Mouse (Mus musculus) embryonic facial prominence, embryonic 10.5 days (tissue): Measurements from ENCODE around the gene 4931406P16Rik. TPM values are rescaled to one million over a fixed set of nuclear protein-coding genes. Genes with fewer than 3 reads are reported as not detected.

Source experiments
- DNase-seq: peaks from one replicate; pipeline ENCODE4 v3.0.0-alpha.2; 2017; ENCODE audit warnings: low spot score
- H3K27ac ChIP-seq: fragments of 300-500 bp; sonication (generic); replicated peaks from 2 replicates; pipeline ENCODE4 v1.5.1; 2016; ENCODE audit warnings: mild to moderate bottlenecking
- H3K27me3 ChIP-seq: fragments of 300-500 bp; sonication (generic); replicated peaks from 2 replicates; pipeline ENCODE4 v1.6.1; 2016; ENCODE audit warnings: low read depth, mild to moderate bottlenecking; ENCODE audit not compliant: poor library complexity, severe bottlenecking
- H3K36me3 ChIP-seq: fragments of 300-500 bp; sonication (generic); replicated peaks from 2 replicates; pipeline ENCODE4 v1.6.1; 2016; ENCODE audit warnings: mild to moderate bottlenecking, moderate library complexity
- H3K4me1 ChIP-seq: fragments of 300-500 bp; sonication (generic); 2 replicates; pipeline ENCODE4 v1.6.1; 2016
- H3K4me3 ChIP-seq: fragments of 300-500 bp; sonication (generic); 2 replicates; pipeline ENCODE4 v1.5.1; 2016; ENCODE audit warnings: mild to moderate bottlenecking, moderate library complexity
- H3K9me3 ChIP-seq: fragments of 300-500 bp; sonication (generic); 2 replicates; pipeline ENCODE4 v1.6.1; 2016; ENCODE audit warnings: mild to moderate bottlenecking
- WGBS: fragments of 180-500 bp; shearing (Covaris S2); methylation state at CpG from one replicate; pipeline ENCODE4 v1.1.7; 2016; 5-methylcytosine and 5-hydroxymethylcytosine counted together
- polyA plus RNA-seq: library from polyadenylated mRNA; unstranded; fragments of >200 nt; fragmentation: Nextera tagmentation; extraction: Ambion mirVana; gene quantifications from 2 replicates; pipeline ENCODE4 v1.2.1, GENCODE M21; 2016

Gene 4931406P16Rik
- polyA plus RNA-seq, 1 experiment from 2014 or later = 27.8 TPM

GRCm38 (mm10) chr7:34195632-34196031 is 117.7 kb downstream of the 4931406P16Rik start:
- Histone ChIP-seq H3K4me3 (peak overlapping the region; percentile 97), H3K27me3 (no peaks in the 10 kb centered on the region), H3K27ac (no peak overlapping the region), H3K36me3 (peaks cover 38% of the 10 kb centered on the region), H3K9me3 (peaks cover 3% of the 10 kb centered on the region; the same call in 1 of the 2 replicates), H3K4me1 (peaks cover 7% of the 10 kb centered on the region)
- WGBS = 49% methylated on average over 3 of the region's 3 CpGs
- no peak for DNase-seq

GRCm38 (mm10) chr7:34192825-34193224 is 120.5 kb downstream of the 4931406P16Rik start:
- no peak for DNase-seq
- Histone ChIP-seq H3K4me3 (no peak overlapping the region), H3K36me3 (peaks cover 55% of the 10 kb centered on the region), H3K27ac (no peak overlapping the region), H3K4me1 (peaks cover 7% of the 10 kb centered on the region), H3K27me3 (no peaks in the 10 kb centered on the region), H3K9me3 (no peaks in the 10 kb centered on the region)
- whole genome bisulfite sequencing = 91% methylated on average over 6 of the region's 6 CpGs

GRCm38 (mm10) chr7:34189376-34189989 is 123.9 kb downstream of the 4931406P16Rik start:
- Histone ChIP-seq H3K36me3 (peaks cover 85% of the 10 kb centered on the region), H3K4me3 (no peak overlapping the region), H3K9me3 (no peaks in the 10 kb centered on the region), H3K4me1 (no peaks in the 10 kb centered on the region), H3K27ac (no peak overlapping the region), H3K27me3 (no peaks in the 10 kb centered on the region)
- no peak for DNase-seq
- WGBS = 89% methylated on average over 12 of the region's 12 CpGs

Other genes with a start within 250 kb of the 4931406P16Rik start
- gene Scgb1b30, start 218.1 kb downstream of the 4931406P16Rik start, polyA plus RNA-seq = not detected in 2 replicates
- 6.2 and 7.2 TPM in 2 replicates for gene Wtip, start 180.3 kb downstream of the 4931406P16Rik start, polyA plus RNA-seq
- gene Uba2, start 144.0 kb downstream of the 4931406P16Rik start, polyA plus RNA-seq = 289 and 295 TPM in 2 replicates
- gene Pdcd2l, start 116.9 kb downstream of the 4931406P16Rik start, polyA plus RNA-seq = 73.5 and 80.8 TPM in 2 replicates
- gene Gpi1, start 83.2 kb downstream of the 4931406P16Rik start, polyA plus RNA-seq = 347 and 381 TPM in 2 replicates
- gene Gm6096, start 62.5 kb downstream of the 4931406P16Rik start, polyA plus RNA-seq = 0.62 TPM in 1 of 2 replicates, not detected in the other
- gene Lsm14a, start 79.8 kb upstream of the 4931406P16Rik start, polyA plus RNA-seq = 87.5 and 92.9 TPM in 2 replicates